Mouse (Mus musculus): Measurements from ENCODE around the gene Clpsl2.

GRCm38 (mm10) chr17:28502196-28502821 lies 46.9 kb upstream of the Clpsl2 start:
- TF ChIP-seq MYOG (IDR thresholded peaks at IDR 0.05; ENCODE audit: control insufficient read depth, extremely low read depth, insufficient read length) (no peak), CTCF (IDR thresholded peaks at IDR 0.05; ENCODE audit: control insufficient read depth, insufficient read depth, insufficient read length) (no peak), MAX (IDR thresholded peaks at IDR 0.05) (no peak), USF1 (IDR thresholded peaks at IDR 0.05; ENCODE audit: low read depth) (no peak), CEBPB (IDR thresholded peaks at IDR 0.05; ENCODE audit: low read depth) (no peak)

Measured in C2C12 (cell line).